Mouse (Mus musculus): ENCODE results near the gene Nrros. TPM values are rescaled to one million over a fixed set of nuclear protein-coding genes. Genes with fewer than 3 reads are reported as not detected.
A peak's percentile ranks its signal among the peaks of the same experiment; 100 is the strongest.

Nrros gene
- polyA plus RNA-seq, 1 experiment from 2014 or later = 21.9 TPM

DNA sequence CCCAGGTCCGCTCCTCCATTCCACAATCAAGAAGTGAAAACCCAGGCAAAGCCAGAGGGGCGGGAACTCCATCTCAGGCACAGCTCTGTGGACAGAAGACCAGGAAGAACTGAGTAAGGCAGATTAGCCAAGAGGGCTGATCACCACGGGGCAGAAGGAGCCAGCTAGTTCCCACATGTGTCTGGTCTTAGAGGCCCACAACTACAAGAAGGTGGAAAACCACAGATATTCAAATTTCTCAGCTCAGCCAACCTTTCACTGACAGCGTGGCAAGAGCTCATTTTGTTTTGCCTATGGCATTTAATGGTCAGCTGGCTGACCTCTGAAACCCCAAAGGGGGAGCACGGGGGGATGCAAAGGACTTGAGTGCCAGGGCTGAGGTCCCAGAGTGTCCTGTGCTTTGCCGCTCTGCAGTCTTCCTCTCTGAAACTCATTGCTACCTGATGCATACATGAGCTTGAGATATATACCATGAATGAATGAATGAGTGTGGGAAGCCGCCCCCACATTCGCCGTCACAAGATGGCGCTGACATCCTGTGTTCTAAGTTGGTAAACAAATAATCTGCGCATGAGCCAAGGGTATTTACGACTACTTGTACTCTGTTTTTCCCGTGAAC, 17.7 kb downstream of the Nrros start:
- ATAC-seq (ENCODE audit: insufficient read depth, low FRiP score) = no peak
- H3K4me3 ChIP-seq (replicated peaks; ENCODE audit: low read length) = no peak overlapping the region
- 53% methylated on average over 10 of the region's 13 CpGs for WGBS

DNA sequence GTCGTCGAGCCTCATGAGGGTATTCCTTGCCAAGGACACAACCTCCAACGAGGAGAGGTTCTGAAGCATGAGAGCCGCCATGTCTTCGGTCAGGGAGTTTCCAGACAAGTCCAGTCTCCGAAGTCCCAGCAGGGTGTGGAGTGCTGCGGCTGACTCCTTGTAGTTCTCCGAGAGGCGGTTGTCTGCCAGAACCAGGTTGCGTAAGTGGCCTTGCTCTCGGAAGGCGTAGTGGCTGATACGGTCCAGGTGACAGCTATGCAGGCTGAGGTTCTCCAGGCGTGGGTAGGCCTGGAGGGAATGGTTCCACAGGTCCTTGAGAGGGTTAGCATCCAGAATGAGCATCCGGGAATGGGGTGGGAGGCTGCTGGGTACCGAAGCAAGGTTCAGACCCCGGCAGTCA, 20.8 kb downstream of the Nrros start:
- 90% methylated on average over 17 of the region's 17 CpGs for WGBS
- Histone ChIP-seq H3K4me3 (replicated peaks; ENCODE audit: low read length) (no peak overlapping the region), H3K4me2 (ENCODE audit: low read depth, low read length) (no peak overlapping the region), H3K36me3 (ENCODE audit: control insufficient read depth, insufficient read depth, low read length) (peaks cover 15% of the 10 kb centered on the region; the same call in 1 of the 2 replicates), H3K9me3 (replicated peaks; ENCODE audit: control insufficient read depth, low read length) (peaks cover 3% of the 10 kb centered on the region; the same call in 1 of the 2 replicates), H3K9ac (ENCODE audit: low read length) (no peak overlapping the region), H3K27ac (ENCODE audit: low read length) (no peak overlapping the region), H3K27me3 (ENCODE audit: control insufficient read depth, insufficient read depth, low read length) (no peaks in the 10 kb centered on the region), H3K4me1 (ENCODE audit: control insufficient read depth, insufficient read depth, low read length) (no peaks in the 10 kb centered on the region)
- ATAC-seq (ENCODE audit: insufficient read depth, low FRiP score) = no peak

More for the DNA sequence above, 17.7 kb downstream of the Nrros start:
- Histone ChIP-seq H3K27me3 (ENCODE audit: control insufficient read depth, insufficient read depth, low read length) (no peaks in the 10 kb centered on the region), H3K9ac (ENCODE audit: low read length) (0 out of 2 replicates have a peak overlapping the region, but pooled peaks have one; percentile 26), H3K9me3 (replicated peaks; ENCODE audit: control insufficient read depth, low read length) (peaks cover 3% of the 10 kb centered on the region; the same call in 1 of the 2 replicates), H3K36me3 (ENCODE audit: control insufficient read depth, insufficient read depth, low read length) (peaks cover 14% of the 10 kb centered on the region; the same call in 1 of the 2 replicates), H3K4me1 (ENCODE audit: control insufficient read depth, insufficient read depth, low read length) (no peaks in the 10 kb centered on the region), H3K4me2 (ENCODE audit: low read depth, low read length) (peak overlapping the region; percentile 36; the same call in 1 of the 2 replicates), H3K27ac (ENCODE audit: low read length) (no peak overlapping the region)

DNA sequence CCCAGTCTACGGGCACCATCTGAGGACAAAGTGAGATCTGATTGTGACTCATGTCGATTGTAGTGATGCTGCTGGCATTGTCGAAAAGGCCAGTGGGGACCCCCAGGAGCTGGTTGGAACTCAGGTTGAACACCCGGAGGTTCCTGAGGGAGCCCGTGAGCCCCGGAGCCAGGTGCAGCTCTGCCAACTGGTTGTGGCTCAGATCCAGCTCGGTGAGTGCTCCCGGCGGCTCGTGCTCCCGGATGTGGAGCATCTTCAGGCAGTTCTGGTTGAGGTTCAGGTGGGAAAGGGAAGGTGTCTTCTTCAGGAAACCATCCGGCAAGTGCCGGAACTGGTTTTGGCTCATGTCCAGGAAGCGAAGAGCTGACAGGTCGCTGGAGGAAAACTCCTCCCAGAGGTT, 21.6 kb downstream of the Nrros start:
- no peak for ATAC-seq (ENCODE audit: insufficient read depth, low FRiP score)
- Histone ChIP-seq H3K9ac (ENCODE audit: low read length) (no peak overlapping the region), H3K36me3 (ENCODE audit: control insufficient read depth, insufficient read depth, low read length) (peaks cover 15% of the 10 kb centered on the region; the same call in 1 of the 2 replicates), H3K4me3 (replicated peaks; ENCODE audit: low read length) (no peak overlapping the region), H3K27ac (ENCODE audit: low read length) (no peak overlapping the region), H3K9me3 (replicated peaks; ENCODE audit: control insufficient read depth, low read length) (peaks cover 3% of the 10 kb centered on the region; the same call in 1 of the 2 replicates), H3K4me2 (ENCODE audit: low read depth, low read length) (no peak overlapping the region), H3K4me1 (ENCODE audit: control insufficient read depth, insufficient read depth, low read length) (no peaks in the 10 kb centered on the region), H3K27me3 (ENCODE audit: control insufficient read depth, insufficient read depth, low read length) (no peaks in the 10 kb centered on the region)
- WGBS = 92% methylated on average over 15 of the region's 15 CpGs

DNA sequence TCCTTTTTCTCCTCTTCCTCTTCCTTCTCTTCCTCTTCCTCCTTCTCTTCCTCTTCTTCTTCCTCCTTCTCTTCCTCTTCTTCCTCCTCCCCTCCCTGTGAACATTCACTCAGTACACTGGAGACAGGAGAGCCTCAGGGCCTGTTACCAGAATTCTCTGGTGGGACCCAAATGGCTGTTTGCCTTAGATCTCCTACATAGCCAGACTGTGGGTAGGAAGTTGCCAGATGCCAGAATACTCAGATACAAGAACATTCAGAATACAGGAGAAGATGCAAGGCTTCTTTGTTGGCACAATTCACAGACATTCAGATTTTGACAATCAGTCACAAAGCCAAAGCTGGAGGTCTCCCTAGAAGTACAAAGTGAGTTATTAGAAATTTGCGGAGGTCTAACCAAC, 26.4 kb downstream of the Nrros start:
- WGBS = 71% methylated on average over 1 of the region's 1 CpGs
- no peak for ATAC-seq (ENCODE audit: insufficient read depth, low FRiP score)
- Histone ChIP-seq H3K4me3 (replicated peaks; ENCODE audit: low read length) (no peak overlapping the region), H3K9ac (ENCODE audit: low read length) (no peak overlapping the region), H3K27ac (ENCODE audit: low read length) (no peak overlapping the region), H3K4me2 (ENCODE audit: low read depth, low read length) (no peak overlapping the region), H3K9me3 (replicated peaks; ENCODE audit: control insufficient read depth, low read length) (no peaks in the 10 kb centered on the region; the same call in 1 of the 2 replicates), H3K4me1 (ENCODE audit: control insufficient read depth, insufficient read depth, low read length) (no peaks in the 10 kb centered on the region), H3K27me3 (ENCODE audit: control insufficient read depth, insufficient read depth, low read length) (no peaks in the 10 kb centered on the region), H3K36me3 (ENCODE audit: control insufficient read depth, insufficient read depth, low read length) (peaks cover 10% of the 10 kb centered on the region; the same call in 1 of the 2 replicates)

DNA sequence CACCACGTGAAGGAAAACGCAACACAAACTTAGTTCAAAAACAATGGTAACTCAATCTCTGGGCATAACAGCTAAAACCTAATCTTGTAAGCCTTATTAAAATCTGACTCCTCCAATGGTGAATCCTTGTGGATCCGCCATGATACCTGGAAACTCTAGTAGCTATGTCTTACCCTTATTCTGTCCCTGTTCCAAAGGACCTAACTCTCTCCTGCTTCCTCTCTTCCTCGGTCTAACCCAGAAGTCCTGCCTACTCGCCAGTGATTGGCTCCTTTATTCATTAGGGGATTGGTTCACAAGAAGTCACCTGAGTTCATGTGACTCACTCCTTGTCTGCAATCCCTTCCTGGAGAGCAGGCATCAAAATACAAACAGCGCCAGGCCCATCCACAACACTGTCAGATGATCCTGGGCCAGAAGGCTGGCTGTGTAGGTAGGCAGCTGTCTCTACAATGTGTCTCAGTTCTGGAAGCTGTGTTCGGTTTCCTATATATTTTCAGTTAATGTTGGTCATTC, 29.5 kb downstream of the Nrros start:
- 81% methylated on average over 7 of the region's 7 CpGs for WGBS
- no peaks in the 10 kb centered on the region for H3K4me1 ChIP-seq (ENCODE audit: control insufficient read depth, insufficient read depth, low read length)
- H3K36me3 ChIP-seq (ENCODE audit: control insufficient read depth, insufficient read depth, low read length) = no peaks in the 10 kb centered on the region
- no peak overlapping the region for H3K27ac ChIP-seq (ENCODE audit: low read length)
- no peaks in the 10 kb centered on the region for H3K9me3 ChIP-seq (replicated peaks; ENCODE audit: control insufficient read depth, low read length)
- no peak overlapping the region for H3K4me2 ChIP-seq (ENCODE audit: low read depth, low read length)
- no peak overlapping the region for H3K4me3 ChIP-seq (replicated peaks; ENCODE audit: low read length)
- no peaks in the 10 kb centered on the region for H3K27me3 ChIP-seq (ENCODE audit: control insufficient read depth, insufficient read depth, low read length)
- H3K9ac ChIP-seq (ENCODE audit: low read length) = no peak overlapping the region
- ATAC-seq (ENCODE audit: insufficient read depth, low FRiP score) = no peak

DNA sequence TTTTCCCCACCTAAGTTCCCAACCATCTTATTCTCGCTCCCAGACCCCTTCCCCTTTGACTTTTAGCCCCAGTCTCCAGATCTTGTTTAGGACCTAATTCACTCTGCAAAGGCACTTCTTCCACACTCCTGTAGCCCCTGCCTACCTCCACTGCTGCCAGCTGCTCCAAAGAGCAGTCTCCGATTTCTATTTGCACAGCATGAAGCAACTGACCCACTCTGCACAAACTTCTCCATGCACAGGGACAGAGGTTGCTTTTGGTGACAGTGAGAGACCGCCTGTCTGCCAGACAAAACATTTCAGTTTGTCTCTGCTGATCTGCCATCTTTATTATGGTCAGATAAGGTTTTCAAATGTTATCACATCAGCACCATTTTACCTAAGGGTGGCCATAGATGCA, 32.2 kb downstream of the Nrros start:
- Histone ChIP-seq H3K4me2 (ENCODE audit: low read depth, low read length) (no peak overlapping the region), H3K9me3 (replicated peaks; ENCODE audit: control insufficient read depth, low read length) (no peaks in the 10 kb centered on the region), H3K9ac (ENCODE audit: low read length) (no peak overlapping the region), H3K27me3 (ENCODE audit: control insufficient read depth, insufficient read depth, low read length) (no peaks in the 10 kb centered on the region), H3K4me1 (ENCODE audit: control insufficient read depth, insufficient read depth, low read length) (no peaks in the 10 kb centered on the region), H3K36me3 (ENCODE audit: control insufficient read depth, insufficient read depth, low read length) (no peaks in the 10 kb centered on the region), H3K27ac (ENCODE audit: low read length) (no peak overlapping the region), H3K4me3 (replicated peaks; ENCODE audit: low read length) (no peak overlapping the region)
- WGBS = 79% methylated on average over 3 of the region's 3 CpGs
- ATAC-seq (ENCODE audit: insufficient read depth, low FRiP score) = no peak

DNA sequence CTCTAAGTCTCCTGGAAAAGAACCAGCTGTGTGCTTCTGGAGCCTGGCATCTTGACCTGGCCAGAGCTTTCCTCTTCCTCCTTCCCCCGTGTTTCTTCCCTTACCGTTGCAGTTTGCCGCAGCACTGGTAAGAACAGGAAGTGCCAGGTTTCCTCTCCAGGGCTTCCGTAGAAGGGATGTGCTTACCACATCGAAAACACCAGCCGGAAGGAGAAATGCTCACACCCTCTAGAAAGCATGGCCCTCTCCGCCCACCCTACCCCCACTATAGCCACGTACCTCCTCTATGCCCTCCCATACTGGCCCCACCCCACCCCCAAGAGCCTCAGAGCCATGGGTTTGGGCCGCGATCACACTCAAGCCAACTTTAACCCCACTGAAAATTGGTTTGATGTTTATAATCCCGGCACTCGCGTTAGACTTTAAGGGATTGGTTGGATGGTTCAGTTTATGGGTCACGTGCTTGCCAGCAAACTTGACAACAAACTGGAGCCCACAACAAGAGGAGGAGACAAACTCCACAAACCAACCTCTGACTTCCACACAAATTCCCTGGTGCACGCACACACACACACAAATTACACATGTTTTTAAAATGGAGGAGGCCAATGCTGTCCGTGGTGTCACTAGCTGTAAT, 35.1 kb downstream of the Nrros start:
- no peaks in the 10 kb centered on the region for H3K27me3 ChIP-seq (ENCODE audit: control insufficient read depth, insufficient read depth, low read length)
- no peaks in the 10 kb centered on the region for H3K36me3 ChIP-seq (ENCODE audit: control insufficient read depth, insufficient read depth, low read length)
- WGBS = 54% methylated on average over 16 of the region's 16 CpGs
- H3K4me3 ChIP-seq (replicated peaks; ENCODE audit: low read length) = peak overlapping the region; percentile 25
- peak overlapping the region; percentile 39 for H3K4me2 ChIP-seq (ENCODE audit: low read depth, low read length)
- H3K4me1 ChIP-seq (ENCODE audit: control insufficient read depth, insufficient read depth, low read length) = no peaks in the 10 kb centered on the region
- H3K9me3 ChIP-seq (replicated peaks; ENCODE audit: control insufficient read depth, low read length) = no peaks in the 10 kb centered on the region
- peak overlapping the region; percentile 38 for H3K9ac ChIP-seq (ENCODE audit: low read length)
- peak overlapping the region; percentile 28; the same call in 1 of the 2 replicates for H3K27ac ChIP-seq (ENCODE audit: low read length)
- ATAC-seq (ENCODE audit: insufficient read depth, low FRiP score) = peak; percentile 62

DNA sequence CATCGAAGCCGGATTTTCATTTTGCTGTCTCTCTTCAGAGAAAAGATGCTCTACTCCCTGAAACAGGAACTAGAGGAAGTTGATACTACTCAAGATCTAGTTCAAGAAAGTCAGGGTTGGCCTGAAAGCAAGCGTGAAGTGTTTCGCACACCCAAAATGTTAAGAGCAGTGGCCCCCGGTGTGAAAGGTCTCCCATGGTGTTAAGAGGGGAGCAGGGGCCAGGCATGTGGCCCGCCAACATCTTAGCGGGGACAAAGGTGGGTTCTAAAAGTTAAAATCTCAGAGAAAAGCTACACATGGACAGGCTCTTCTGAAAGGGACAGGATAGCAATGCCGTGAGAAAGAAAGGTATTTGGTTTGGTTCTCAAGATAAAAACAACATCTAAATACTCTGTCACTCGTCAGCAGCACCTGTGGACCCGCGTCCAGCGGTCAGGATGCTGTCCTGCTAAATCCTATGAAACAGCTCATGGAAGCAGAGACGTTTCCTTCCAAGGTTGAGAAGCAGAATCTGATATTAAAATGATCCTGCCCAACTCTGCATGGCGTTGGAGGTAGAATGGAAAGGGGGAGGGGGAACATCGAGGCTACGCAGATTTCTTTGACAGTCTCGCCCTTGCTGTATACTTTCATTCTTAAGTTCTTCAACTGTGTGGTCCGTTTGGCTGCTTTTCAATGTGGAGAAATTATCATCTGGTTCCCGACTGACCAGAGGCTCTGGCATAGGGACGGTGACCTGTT, 35.8 kb downstream of the Nrros start:
- H3K27ac ChIP-seq (ENCODE audit: low read length) = peak overlapping the region; percentile 28; the same call in 1 of the 2 replicates
- H3K36me3 ChIP-seq (ENCODE audit: control insufficient read depth, insufficient read depth, low read length) = no peaks in the 10 kb centered on the region
- H3K9ac ChIP-seq (ENCODE audit: low read length) = peak overlapping the region; percentile 38
- H3K4me2 ChIP-seq (ENCODE audit: low read depth, low read length) = peak overlapping the region; percentile 39
- no peak for ATAC-seq (ENCODE audit: insufficient read depth, low FRiP score)
- H3K4me3 ChIP-seq (replicated peaks; ENCODE audit: low read length) = peak overlapping the region; percentile 25
- H3K27me3 ChIP-seq (ENCODE audit: control insufficient read depth, insufficient read depth, low read length) = no peaks in the 10 kb centered on the region
- no peaks in the 10 kb centered on the region for H3K4me1 ChIP-seq (ENCODE audit: control insufficient read depth, insufficient read depth, low read length)
- 63% methylated on average over 20 of the region's 20 CpGs for WGBS
- H3K9me3 ChIP-seq (replicated peaks; ENCODE audit: control insufficient read depth, low read length) = no peaks in the 10 kb centered on the region

DNA sequence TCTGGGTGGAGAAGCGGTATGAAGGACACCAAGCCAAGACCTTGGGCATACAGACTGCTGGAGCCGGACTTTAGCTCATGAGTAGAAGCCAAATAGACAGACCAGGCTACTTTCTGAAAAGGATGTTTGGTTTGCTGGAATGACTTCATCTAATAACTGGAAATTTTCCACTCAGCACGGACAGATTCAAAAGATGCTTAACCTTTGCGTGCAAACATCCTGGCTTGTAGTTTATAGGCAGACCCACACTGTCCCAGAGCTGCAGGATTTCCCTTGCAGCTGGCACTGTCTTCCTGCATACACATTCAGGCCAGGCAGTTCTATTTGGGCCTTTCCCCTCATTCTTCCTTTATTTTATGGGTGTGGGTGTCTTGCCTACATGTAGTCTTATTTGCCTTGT, 38.3 kb downstream of the Nrros start:
- no peak overlapping the region for H3K4me3 ChIP-seq (replicated peaks; ENCODE audit: low read length)
- WGBS = 77% methylated on average over 4 of the region's 4 CpGs
- no peaks in the 10 kb centered on the region for H3K9me3 ChIP-seq (replicated peaks; ENCODE audit: control insufficient read depth, low read length)
- no peaks in the 10 kb centered on the region for H3K27me3 ChIP-seq (ENCODE audit: control insufficient read depth, insufficient read depth, low read length)
- peak overlapping the region; percentile 43; the same call in 1 of the 2 replicates for H3K27ac ChIP-seq (ENCODE audit: low read length)
- no peaks in the 10 kb centered on the region for H3K4me1 ChIP-seq (ENCODE audit: control insufficient read depth, insufficient read depth, low read length)
- no peaks in the 10 kb centered on the region for H3K36me3 ChIP-seq (ENCODE audit: control insufficient read depth, insufficient read depth, low read length)
- no peak overlapping the region for H3K4me2 ChIP-seq (ENCODE audit: low read depth, low read length)
- H3K9ac ChIP-seq (ENCODE audit: low read length) = no peak overlapping the region
- ATAC-seq (ENCODE audit: insufficient read depth, low FRiP score) = no peak

Measured in stomach, embryonic 16.5 days (tissue).